Mouse (Mus musculus) lung, postnatal 0 days (tissue): ENCODE results near the gene Klc1.

ENCODE experiments used
- CTCF ChIP-seq: IDR thresholded peaks from 2 replicates; pipeline ENCODE4 v1.5.1; 2016; ENCODE audit warnings: antibody characterized with exemption, mild to moderate bottlenecking
- EP300 ChIP-seq: IDR thresholded peaks from 2 replicates; pipeline ENCODE4 v1.6.1; 2016; ENCODE audit warnings: antibody characterized with exemption, mild to moderate bottlenecking, control low read depth

- no peak for TF ChIP-seq EP300
- no peak for TF ChIP-seq CTCF
These were observed 36.0 kb downstream of the Klc1 start for GRCm38 (mm10) chr12:111794526-111795179.
